Mouse (Mus musculus) lung, adult 2 months (tissue): ENCODE measurements around the gene Cbx6.

ENCODE experiments used
- CTCF ChIP-seq: fragments of 200-500 bp; IDR thresholded peaks from 2 replicates; pipeline ENCODE4 v1.5.1; 2011; ENCODE audit warnings: mild to moderate bottlenecking, low read length, control low read depth; ENCODE audit not compliant: insufficient read depth
- POLR2A ChIP-seq: fragments of 200-500 bp; IDR thresholded peaks from 2 replicates; pipeline ENCODE4 v1.6.1; 2011; ENCODE audit warnings: low read depth, mild to moderate bottlenecking, control low read depth, low read length, borderline replicate concordance; ENCODE audit errors: extremely low read depth

GRCm38 (mm10) chr15:79879319-79879718, 44.8 kb upstream of the Cbx6 start:
- TF ChIP-seq CTCF (no peak), POLR2A (peak; percentile 70; the same call in 1 of the 2 replicates)
